Mouse (Mus musculus) embryonic facial prominence, embryonic 14.5 days (tissue): ENCODE results near the gene Cnrip1. TPM values are rescaled to one million over a fixed set of nuclear protein-coding genes. Genes with fewer than 3 reads are reported as not detected.

Source experiments
- polyA plus RNA-seq: library from polyadenylated mRNA; unstranded; fragments of >200 nt; fragmentation: Nextera tagmentation; extraction: Ambion mirVana; gene quantifications from 2 replicates; pipeline ENCODE4 v1.2.1, GENCODE M21; 2014

Gene Cnrip1
- polyA plus RNA-seq, 1 experiment from 2014 or later, result 34.8 TPM

Other genes starting within 250 kb of the Cnrip1 start
- 1.4 and 1.5 TPM in 2 replicates for gene Fbxo48, start 100.2 kb upstream of the Cnrip1 start, polyA plus RNA-seq
- gene Plek, start 795 bp downstream of the Cnrip1 start, polyA plus RNA-seq, result 4.2 and 4.4 TPM in 2 replicates
- 97.7 and 104 TPM in 2 replicates for gene Ppp3r1, start 107.7 kb downstream of the Cnrip1 start, polyA plus RNA-seq
- 23.6 and 24.3 TPM in 2 replicates for gene Wdr92, start 130.5 kb downstream of the Cnrip1 start, polyA plus RNA-seq
- gene Pno1, start 160.0 kb downstream of the Cnrip1 start, polyA plus RNA-seq, result 69.8 and 75.5 TPM in 2 replicates
- 105 and 112 TPM in 2 replicates for gene C1d, start 206.0 kb downstream of the Cnrip1 start, polyA plus RNA-seq